Mouse (Mus musculus): ENCODE measurements around the gene Oosp1. TPM values are rescaled to one million over a fixed set of nuclear protein-coding genes. Genes with fewer than 3 reads are reported as not detected.

Gene Oosp1
- total RNA-seq, 2 experiments from 2014 or later: not detected

- no peak for DNase-seq
Measured at GRCm38 (mm10) chr19:11617983-11618382, 73.0 kb downstream of the Oosp1 start.

Other genes starting within 250 kb of the Oosp1 start
- 1 to 10 TPM in 1 of 2 experiments, under 1 TPM in 1; 0.95 to 1.0 TPM for gene Ms4a4b, start 247.6 kb downstream of the Oosp1 start, total RNA-seq (2021)
- gene Ms4a6c, start 221.8 kb downstream of the Oosp1 start, total RNA-seq (2021): 1 to 10 TPM; 3.5 to 3.8 TPM
- not detected for gene Gm8369, start 205.2 kb downstream of the Oosp1 start, total RNA-seq (2021)
- gene Ms4a6b, start 174.6 kb downstream of the Oosp1 start, total RNA-seq (2021): 1 to 10 TPM; 2.5 to 3.1 TPM
- under 1 TPM; 0.56 to 0.60 TPM for gene Ms4a4d, start 154.3 kb downstream of the Oosp1 start, total RNA-seq (2021)
- gene Ms4a6d, start 86.3 kb downstream of the Oosp1 start, total RNA-seq (2021): under 1 TPM; 0.69 to 0.72 TPM
- gene Ms4a2, start 67.4 kb downstream of the Oosp1 start, total RNA-seq (2021): under 1 TPM; 0.36 to 0.38 TPM
- gene Ms4a3, start 50.3 kb downstream of the Oosp1 start, total RNA-seq (2021): not detected
- gene Oosp2, start 30.6 kb downstream of the Oosp1 start, total RNA-seq (2021): not detected
- not detected for gene Oosp3, start 5.9 kb upstream of the Oosp1 start, total RNA-seq (2021)
- not detected for gene Gif, start 56.4 kb upstream of the Oosp1 start, total RNA-seq (2021)
- gene Mrpl16, start 79.2 kb upstream of the Oosp1 start, total RNA-seq (2021): 10 to 100 TPM; 88.3 to 89.9 TPM
- 1 to 10 TPM; 5.4 to 6.1 TPM for gene Stx3, start 128.3 kb upstream of the Oosp1 start, total RNA-seq (2021)
- not detected for gene Olfr1417, start 148.1 kb upstream of the Oosp1 start, total RNA-seq (2021)
- gene Olfr1418, start 169.9 kb upstream of the Oosp1 start, total RNA-seq (2021): not detected
- gene Olfr1419, start 184.0 kb upstream of the Oosp1 start, total RNA-seq (2021): not detected
- not detected for gene Olfr1420, start 195.4 kb upstream of the Oosp1 start, total RNA-seq (2021)
- gene Patl1, start 221.2 kb upstream of the Oosp1 start, total RNA-seq (2021): 10 to 100 TPM; 37.0 to 41.5 TPM